Mouse (Mus musculus): ENCODE data around the gene Grik5. TPM values are rescaled to one million over a fixed set of nuclear protein-coding genes. Genes with fewer than 3 reads are reported as not detected.
"Not testable (repeated sequence)": the region's sequence is repeated elsewhere in the genome, so short reads cannot be mapped to it uniquely, and the experiment has no call there.

Grik5 gene
- polyA plus RNA-seq, 1 experiment from 2014 or later: 6.0 TPM

DNA sequence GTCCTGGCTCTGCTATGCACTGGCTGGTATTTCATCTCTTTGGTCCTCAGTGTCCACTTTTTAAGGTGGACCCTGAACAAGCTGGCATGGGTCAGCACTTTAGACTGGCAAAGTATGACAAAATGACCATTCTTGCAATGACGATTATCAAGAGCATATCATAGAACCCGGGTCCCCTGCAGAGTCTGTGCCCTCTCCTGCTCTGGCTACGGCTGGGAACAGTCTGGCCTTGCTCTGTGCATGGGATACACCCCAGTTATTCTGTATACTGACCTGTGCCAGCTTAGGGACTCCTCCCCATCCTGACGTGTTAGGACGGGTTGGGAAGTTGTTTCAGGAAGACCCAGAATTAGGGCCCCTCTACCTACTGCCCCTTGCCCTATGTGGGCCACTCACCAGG is 14.3 kb downstream of the Grik5 start:
- no peak overlapping the region for H3K4me2 ChIP-seq (replicated peaks)
- WGBS: 92% methylated on average over 5 of the region's 5 CpGs
- peaks cover 73% of the 10 kb centered on the region for H3K36me3 ChIP-seq
- H3K9ac ChIP-seq: no peak overlapping the region
- H3K27ac ChIP-seq (replicated peaks): no peak overlapping the region
- ATAC-seq (ENCODE audit: insufficient number of reproducible peaks, low FRiP score, low TSS enrichment, low read depth): no peak
- H3K4me1 ChIP-seq: no peaks in the 10 kb centered on the region
- H3K4me3 ChIP-seq (replicated peaks): no peak overlapping the region
- H3K9me3 ChIP-seq (replicated peaks): no peaks in the 10 kb centered on the region
- H3K27me3 ChIP-seq: no peaks in the 10 kb centered on the region

DNA sequence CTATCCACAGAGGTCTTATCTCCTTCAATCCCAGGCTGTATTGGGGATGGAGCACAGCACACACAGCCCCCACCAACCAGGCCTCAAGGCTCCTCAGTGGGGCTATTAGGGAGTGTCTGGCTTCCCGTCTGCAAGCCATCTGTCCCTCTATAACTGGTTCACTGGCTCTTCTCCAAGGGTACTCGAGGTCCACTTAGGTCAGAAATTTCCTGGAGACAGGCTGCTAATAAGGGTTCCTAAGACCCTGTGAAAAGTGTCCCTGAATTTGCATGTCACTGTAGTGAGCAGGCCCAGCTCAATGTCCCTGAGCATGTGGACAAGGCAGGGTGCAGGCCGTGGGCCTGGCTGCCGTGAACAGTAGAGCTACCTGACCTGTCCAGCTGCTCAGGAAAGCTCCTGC is 15.2 kb downstream of the Grik5 start:
- Histone ChIP-seq H3K4me2 (replicated peaks) (no peak overlapping the region), H3K36me3 (peaks cover 66% of the 10 kb centered on the region), H3K9ac (no peak overlapping the region), H3K27ac (replicated peaks) (no peak overlapping the region), H3K4me1 (no peaks in the 10 kb centered on the region), H3K27me3 (no peaks in the 10 kb centered on the region), H3K4me3 (replicated peaks) (no peak overlapping the region), H3K9me3 (replicated peaks) (no peaks in the 10 kb centered on the region)
- 80% methylated on average over 4 of the region's 4 CpGs for WGBS
- ATAC-seq (ENCODE audit: insufficient number of reproducible peaks, low FRiP score, low TSS enrichment, low read depth): no peak

DNA sequence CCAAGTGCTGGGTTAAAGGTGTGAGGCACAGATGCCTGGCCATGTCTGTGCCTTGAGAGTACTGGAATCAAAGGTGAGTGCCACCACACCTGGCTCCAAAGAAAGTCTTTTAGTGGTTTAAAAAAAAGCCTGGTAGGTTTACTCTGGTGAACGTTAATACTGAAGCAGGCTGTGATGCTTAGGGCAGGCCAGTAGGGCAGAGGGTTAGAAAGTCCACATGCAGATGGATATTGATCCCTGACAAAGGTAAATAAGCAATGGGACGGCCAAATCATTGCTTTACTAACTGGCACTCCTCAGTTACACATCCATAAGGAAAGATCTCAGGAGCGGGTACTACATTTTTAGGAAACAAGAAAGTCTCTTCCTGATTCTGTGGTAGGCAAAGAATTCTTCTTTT is 19.6 kb downstream of the Grik5 start:
- 89% methylated on average over 3 of the region's 3 CpGs for WGBS
- Histone ChIP-seq H3K9me3 (replicated peaks) (no peaks in the 10 kb centered on the region), H3K4me3 (replicated peaks) (no peak overlapping the region), H3K36me3 (peaks cover 62% of the 10 kb centered on the region), H3K4me1 (no peaks in the 10 kb centered on the region), H3K27ac (replicated peaks) (no peak overlapping the region), H3K9ac (no peak overlapping the region), H3K4me2 (replicated peaks) (no peak overlapping the region), H3K27me3 (no peaks in the 10 kb centered on the region)
- ATAC-seq (ENCODE audit: insufficient number of reproducible peaks, low FRiP score, low TSS enrichment, low read depth): no peak

DNA sequence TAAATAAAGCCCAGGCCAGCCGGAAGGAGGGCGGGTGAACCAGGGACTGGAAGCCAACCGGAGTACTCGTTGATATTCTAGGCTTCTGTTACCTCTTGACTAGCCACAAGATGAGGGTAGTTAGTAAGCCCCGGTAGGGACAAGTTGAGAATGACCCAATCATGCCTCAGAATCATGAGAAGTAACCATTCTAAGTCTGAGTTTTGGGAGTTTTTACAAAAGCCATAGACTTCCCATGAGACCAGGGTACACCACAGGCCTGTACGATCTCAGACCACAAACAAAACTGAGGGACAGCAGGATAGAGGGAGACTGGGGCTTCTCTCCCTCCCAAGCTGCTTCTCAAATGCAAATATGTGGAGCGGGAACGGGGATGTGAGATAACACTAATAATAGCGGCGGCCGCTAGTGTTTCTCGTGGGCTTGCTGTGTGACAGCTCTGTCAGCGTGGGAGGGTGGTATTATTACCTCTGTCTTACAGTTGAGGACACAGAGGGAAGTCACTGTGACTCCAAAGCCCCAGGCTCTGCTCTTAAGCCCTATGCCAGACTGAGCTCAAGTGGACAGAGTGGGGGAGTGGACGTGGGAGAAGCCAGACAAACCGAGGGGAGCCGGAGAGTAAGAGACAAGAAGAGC is 22.7 kb downstream of the Grik5 start:
- no peak overlapping the region for H3K9ac ChIP-seq
- WGBS: 84% methylated on average over 16 of the region's 16 CpGs
- ATAC-seq (ENCODE audit: insufficient number of reproducible peaks, low FRiP score, low TSS enrichment, low read depth): no peak
- H3K4me1 ChIP-seq: no peaks in the 10 kb centered on the region
- H3K4me3 ChIP-seq (replicated peaks): no peak overlapping the region
- H3K4me2 ChIP-seq (replicated peaks): no peak overlapping the region
- H3K9me3 ChIP-seq (replicated peaks): no peaks in the 10 kb centered on the region
- H3K27me3 ChIP-seq: no peaks in the 10 kb centered on the region
- H3K36me3 ChIP-seq: peaks cover 61% of the 10 kb centered on the region
- no peak overlapping the region for H3K27ac ChIP-seq (replicated peaks)

DNA sequence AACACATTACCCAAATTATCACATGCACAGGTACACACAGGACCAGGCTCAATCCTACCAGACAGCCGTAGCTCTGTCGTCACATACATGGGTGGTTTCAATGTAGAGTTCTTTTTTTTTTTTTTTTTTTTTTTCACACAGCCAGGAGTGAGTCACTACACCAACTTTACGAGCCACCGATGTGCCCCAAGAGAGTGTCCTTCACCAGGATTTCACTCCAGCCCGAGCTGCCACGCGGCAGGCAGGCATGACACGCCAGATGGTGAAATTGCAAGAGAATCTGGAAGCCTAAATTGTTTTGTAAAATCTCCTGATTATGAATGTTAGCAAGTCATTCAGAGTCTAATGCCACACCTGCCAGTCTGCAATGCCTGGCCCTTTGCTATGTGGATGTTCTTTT is 24.8 kb downstream of the Grik5 start:
- no peak overlapping the region for H3K9ac ChIP-seq
- H3K9me3 ChIP-seq (replicated peaks): no peaks in the 10 kb centered on the region
- no peak overlapping the region for H3K27ac ChIP-seq (replicated peaks)
- 86% methylated on average over 8 of the region's 8 CpGs for WGBS
- H3K4me1 ChIP-seq: no peaks in the 10 kb centered on the region
- H3K4me3 ChIP-seq (replicated peaks): no peak overlapping the region
- H3K4me2 ChIP-seq (replicated peaks): no peak overlapping the region
- ATAC-seq (ENCODE audit: insufficient number of reproducible peaks, low FRiP score, low TSS enrichment, low read depth): no peak
- H3K27me3 ChIP-seq: no peaks in the 10 kb centered on the region
- peaks cover 63% of the 10 kb centered on the region for H3K36me3 ChIP-seq

DNA sequence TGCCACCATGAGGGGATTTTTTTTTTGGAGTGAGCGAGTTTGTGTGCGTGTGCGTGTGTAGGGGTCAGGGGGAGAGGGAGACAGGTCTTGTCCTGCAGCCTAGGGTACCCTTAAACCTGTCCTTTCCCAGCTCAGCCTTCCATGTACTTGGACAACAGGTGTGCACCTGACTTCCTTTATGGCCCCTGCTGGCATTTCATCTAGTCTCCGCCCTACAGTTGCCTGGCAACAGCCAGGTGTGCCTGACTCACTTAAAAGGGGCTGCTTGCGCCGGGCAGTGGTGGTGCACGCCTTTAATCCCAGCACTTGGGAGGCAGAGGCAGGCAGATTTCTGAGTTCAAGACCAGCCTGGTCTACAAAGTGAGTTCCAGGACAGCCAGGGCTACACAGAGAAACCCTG is 27.5 kb downstream of the Grik5 start:
- H3K4me2 ChIP-seq (replicated peaks); H3K4me1 ChIP-seq; H3K9me3 ChIP-seq (replicated peaks); H3K27ac ChIP-seq (replicated peaks); H3K4me3 ChIP-seq (replicated peaks); H3K9ac ChIP-seq; ATAC-seq (ENCODE audit: insufficient number of reproducible peaks, low FRiP score, low TSS enrichment, low read depth); H3K27me3 ChIP-seq: not testable (repeated sequence)
- WGBS: 88% methylated on average over 7 of the region's 7 CpGs
- H3K36me3 ChIP-seq: peaks cover 49% of the 10 kb centered on the region

DNA sequence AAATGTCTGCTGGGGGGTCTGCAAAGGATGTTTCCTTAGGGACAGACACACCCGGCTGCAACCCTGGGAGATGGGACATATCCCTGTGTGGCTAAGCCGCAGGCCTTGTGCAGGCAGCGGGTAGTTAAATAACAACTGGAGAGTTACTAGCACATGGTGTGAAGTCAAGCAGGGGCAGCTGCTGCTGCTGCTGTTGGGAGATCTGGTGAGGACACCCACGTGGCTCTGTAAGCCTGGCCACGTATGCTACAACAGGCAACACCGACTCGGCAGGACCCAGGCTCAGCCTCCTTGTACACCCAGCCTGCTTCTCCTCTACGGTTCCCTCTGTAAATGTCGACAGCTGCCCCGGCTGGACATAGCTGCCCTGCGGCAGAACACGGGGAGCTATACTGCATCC is 30.2 kb downstream of the Grik5 start:
- 88% methylated on average over 12 of the region's 12 CpGs for WGBS
- H3K9ac ChIP-seq: no peak overlapping the region
- H3K27me3 ChIP-seq: no peaks in the 10 kb centered on the region
- H3K9me3 ChIP-seq (replicated peaks): no peaks in the 10 kb centered on the region
- no peak for ATAC-seq (ENCODE audit: insufficient number of reproducible peaks, low FRiP score, low TSS enrichment, low read depth)
- no peak overlapping the region for H3K27ac ChIP-seq (replicated peaks)
- no peak overlapping the region for H3K4me3 ChIP-seq (replicated peaks)
- no peaks in the 10 kb centered on the region for H3K4me1 ChIP-seq
- no peak overlapping the region for H3K4me2 ChIP-seq (replicated peaks)
- H3K36me3 ChIP-seq: peaks cover 40% of the 10 kb centered on the region

DNA sequence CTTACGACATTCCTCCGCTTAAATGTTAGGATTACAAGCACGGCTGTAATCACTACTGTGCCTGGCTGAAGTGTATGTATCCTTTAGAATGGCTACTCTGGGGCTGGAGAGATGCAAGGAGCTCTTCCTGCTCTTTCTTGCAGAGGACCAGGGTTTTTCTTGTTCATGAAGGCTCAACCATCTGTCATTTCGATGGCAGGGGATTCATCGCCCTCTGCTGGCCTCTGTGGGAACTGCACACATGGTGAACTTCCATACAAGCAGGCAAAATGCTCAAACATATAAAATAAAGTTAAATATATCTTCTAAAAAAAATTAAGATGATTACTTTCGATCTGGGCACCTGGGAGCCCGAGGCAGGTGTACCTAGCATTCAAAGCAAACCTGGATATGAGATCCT is 36.2 kb downstream of the Grik5 start:
- no peaks in the 10 kb centered on the region for H3K4me1 ChIP-seq
- H3K36me3 ChIP-seq: peaks cover 26% of the 10 kb centered on the region; the same call in 1 of the 2 replicates
- H3K9ac ChIP-seq: no peak overlapping the region
- no peak overlapping the region for H3K4me3 ChIP-seq (replicated peaks)
- 53% methylated on average over 7 of the region's 7 CpGs for WGBS
- no peak for ATAC-seq (ENCODE audit: insufficient number of reproducible peaks, low FRiP score, low TSS enrichment, low read depth)
- no peaks in the 10 kb centered on the region for H3K27me3 ChIP-seq
- no peak overlapping the region for H3K4me2 ChIP-seq (replicated peaks)
- H3K27ac ChIP-seq (replicated peaks): no peak overlapping the region
- H3K9me3 ChIP-seq (replicated peaks): no peaks in the 10 kb centered on the region

DNA sequence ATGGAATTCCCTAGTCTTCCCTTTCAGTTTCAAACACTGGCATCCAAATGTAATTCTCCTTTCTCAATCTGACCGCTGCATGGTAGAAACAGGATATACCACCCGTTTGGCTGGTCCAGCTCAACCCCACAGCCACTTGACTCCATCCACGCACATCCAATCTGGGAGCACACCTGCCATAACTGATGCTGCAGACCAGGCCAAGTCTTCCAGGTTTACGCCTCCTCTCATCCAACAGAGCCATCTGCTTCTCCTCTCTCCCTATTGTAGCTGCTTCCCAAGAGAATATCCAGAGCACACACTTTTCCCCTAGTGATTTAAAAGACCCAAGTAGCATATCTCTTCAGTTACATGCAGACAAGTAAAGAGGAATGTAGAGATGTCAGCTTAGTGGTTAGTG is 37.4 kb downstream of the Grik5 start:
- Histone ChIP-seq H3K4me2 (replicated peaks) (no peak overlapping the region), H3K36me3 (peaks cover 26% of the 10 kb centered on the region; the same call in 1 of the 2 replicates), H3K9me3 (replicated peaks) (no peaks in the 10 kb centered on the region), H3K27ac (replicated peaks) (no peak overlapping the region), H3K4me1 (no peaks in the 10 kb centered on the region), H3K9ac (no peak overlapping the region), H3K27me3 (no peaks in the 10 kb centered on the region), H3K4me3 (replicated peaks) (no peak overlapping the region)
- ATAC-seq (ENCODE audit: insufficient number of reproducible peaks, low FRiP score, low TSS enrichment, low read depth): no peak
- 94% methylated on average over 4 of the region's 4 CpGs for WGBS

DNA sequence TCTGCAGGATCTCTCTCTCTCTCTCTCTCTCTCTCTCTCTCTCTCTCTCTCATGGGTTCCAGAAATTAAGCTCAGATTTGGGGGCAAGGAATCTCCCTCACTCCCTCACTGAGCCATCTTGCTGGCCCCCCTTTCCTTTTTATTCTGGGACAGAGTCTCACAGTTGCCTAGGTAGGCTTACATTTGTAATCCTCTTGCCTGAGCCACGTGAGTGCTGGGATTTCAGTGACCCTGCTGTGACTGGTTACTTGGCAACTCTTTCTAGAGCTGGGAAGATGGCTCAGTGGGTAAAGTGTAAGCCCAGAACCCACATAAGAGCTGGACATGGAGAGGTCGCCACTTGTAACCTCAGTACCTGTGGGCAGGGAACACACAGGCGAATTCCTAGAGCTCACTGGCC is 40.6 kb downstream of the Grik5 start:
- Histone ChIP-seq H3K27ac (replicated peaks) (no peak overlapping the region), H3K4me1 (no peaks in the 10 kb centered on the region), H3K4me2 (replicated peaks) (no peak overlapping the region), H3K9ac (no peak overlapping the region), H3K27me3 (no peaks in the 10 kb centered on the region), H3K9me3 (replicated peaks) (no peaks in the 10 kb centered on the region), H3K4me3 (replicated peaks) (no peak overlapping the region), H3K36me3 (peaks cover 28% of the 10 kb centered on the region; the same call in 1 of the 2 replicates)
- no peak for ATAC-seq (ENCODE audit: insufficient number of reproducible peaks, low FRiP score, low TSS enrichment, low read depth)
- WGBS: 67% methylated on average over 3 of the region's 3 CpGs

DNA sequence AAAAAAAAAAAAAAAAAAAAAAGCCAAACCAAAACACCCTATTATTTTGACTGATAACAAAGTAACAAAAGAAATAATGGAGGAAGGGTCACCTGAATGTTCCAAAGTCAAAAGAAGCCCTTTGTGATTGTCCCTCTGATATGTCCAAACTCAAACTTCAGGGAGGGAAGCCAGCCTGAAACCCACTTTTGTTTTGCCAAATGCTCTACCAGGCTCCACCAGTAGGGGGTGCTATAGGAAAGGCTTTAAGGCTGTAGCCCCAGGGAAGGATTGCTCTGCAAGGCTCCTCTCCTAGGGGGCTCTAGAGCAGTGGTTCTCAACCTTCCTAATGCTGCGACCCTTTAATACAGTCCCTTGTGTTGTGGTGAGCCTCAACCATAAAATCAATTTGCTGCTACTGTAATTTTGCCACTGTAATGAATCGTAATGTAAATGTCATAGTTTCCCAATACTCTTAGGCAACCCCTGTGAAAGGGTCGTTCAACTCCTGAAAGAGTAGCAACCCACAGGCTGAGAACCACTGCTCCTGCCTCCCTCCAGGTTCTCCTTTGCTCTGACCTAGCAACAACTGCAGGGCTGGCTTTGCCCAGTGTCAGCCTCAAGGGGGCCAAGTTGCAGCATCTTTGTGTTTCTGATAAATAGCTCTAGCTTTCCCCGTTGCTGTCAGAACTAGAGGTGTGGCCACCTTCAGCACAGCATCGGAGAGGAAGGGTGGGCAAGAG is 42.0 kb downstream of the Grik5 start:
- H3K4me1 ChIP-seq: no peaks in the 10 kb centered on the region
- no peaks in the 10 kb centered on the region for H3K27me3 ChIP-seq
- 29% methylated on average over 5 of the region's 5 CpGs for WGBS
- H3K27ac ChIP-seq (replicated peaks): no peak overlapping the region
- no peak overlapping the region for H3K4me3 ChIP-seq (replicated peaks)
- no peaks in the 10 kb centered on the region for H3K9me3 ChIP-seq (replicated peaks)
- no peak overlapping the region for H3K9ac ChIP-seq
- no peak overlapping the region for H3K4me2 ChIP-seq (replicated peaks)
- peaks cover 18% of the 10 kb centered on the region; the same call in 1 of the 2 replicates for H3K36me3 ChIP-seq
- ATAC-seq (ENCODE audit: insufficient number of reproducible peaks, low FRiP score, low TSS enrichment, low read depth): no peak

DNA sequence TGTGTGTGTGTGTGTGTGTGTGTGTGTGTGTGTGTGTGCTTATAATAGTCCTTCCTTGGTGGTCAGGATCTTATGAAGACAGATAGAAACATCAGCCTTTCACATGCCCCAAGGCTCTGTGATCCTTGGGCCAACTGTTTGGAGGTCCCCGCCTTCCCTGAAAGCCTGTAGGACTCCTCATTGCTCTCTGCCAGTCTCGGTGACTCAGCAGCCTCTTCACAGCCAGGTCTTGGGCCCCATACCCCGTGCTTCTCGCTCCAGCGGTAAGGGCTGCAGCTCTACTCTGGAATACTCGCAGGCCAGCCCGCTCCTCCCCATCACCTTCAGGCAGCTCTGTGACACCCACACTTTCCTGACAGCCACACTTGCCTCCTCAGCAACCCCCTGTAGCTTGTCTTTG is 45.7 kb downstream of the Grik5 start:
- Histone ChIP-seq H3K4me1 (no peaks in the 10 kb centered on the region), H3K4me3 (replicated peaks) (no peak overlapping the region), H3K27ac (replicated peaks) (no peak overlapping the region), H3K4me2 (replicated peaks) (no peak overlapping the region), H3K9ac (no peak overlapping the region), H3K9me3 (replicated peaks) (no peaks in the 10 kb centered on the region), H3K27me3 (no peaks in the 10 kb centered on the region), H3K36me3 (peaks cover 29% of the 10 kb centered on the region; the same call in 1 of the 2 replicates)
- 57% methylated on average over 7 of the region's 7 CpGs for WGBS
- no peak for ATAC-seq (ENCODE audit: insufficient number of reproducible peaks, low FRiP score, low TSS enrichment, low read depth)

All from embryonic facial prominence, embryonic 15.5 days (tissue).